In genomic region chr19:55253570-55254441, GRCm38 (mm10) we compare ENCODE assay signal across 8 mouse cellular contexts. TPM values are rescaled to one million over a fixed set of nuclear protein-coding genes. Genes with fewer than 3 reads are reported as not detected.
DNase-seq lines count a peak whose midpoint lies in the region; TF ChIP-seq lines count a peak whose summit lies in the region.

No protein-coding gene starts in this region.

- no peak for TF ChIP-seq CTCF in cerebellum, adult 2 months (IDR thresholded peaks at IDR 0.05; ENCODE audit: borderline replicate concordance, insufficient read depth, low read depth, low read length)
- no peak for TF ChIP-seq CTCF in thymus, adult 2 months (IDR thresholded peaks at IDR 0.05; ENCODE audit: borderline replicate concordance, control insufficient read depth, extremely low read depth, insufficient read depth, low read length, poor library complexity)

- H3K27me3 ChIP-seq in cerebellum, adult 2 months (ENCODE audit: control insufficient read depth, insufficient read depth, low read length), result no peaks in the 10 kb centered on the region
- no peaks in the 10 kb centered on the region; the same call in 1 of the 2 replicates for H3K27me3 ChIP-seq in hindbrain, embryonic 10.5 days (ENCODE audit: insufficient read depth, poor library complexity, severe bottlenecking)
- no peaks in the 10 kb centered on the region for H3K27me3 ChIP-seq in thymus, adult 2 months (ENCODE audit: control insufficient read depth, insufficient read depth, low read length)

- DNase-seq in MN1 (ENCODE audit: low spot score), result peak; percentile 73
- peak; percentile 64 to 69 for DNase-seq in cerebellum, adult 2 months
- peak; percentile 36 for DNase-seq in forelimb bud, embryonic 11.5 days (ENCODE audit: low read depth, low spot score)
- DNase-seq in hindbrain, embryonic 10.5 days (ENCODE audit: low spot score), result peak; percentile 70
- DNase-seq in layer of hippocampus, postnatal 14 days (ENCODE audit: low spot score in 2 of 2), result peak; percentile 34 to 50
- peak; percentile 74 for DNase-seq in lung, postnatal 10 days
- DNase-seq in ovary, postnatal 10 days (ENCODE audit: low spot score), result peak; percentile 27
- DNase-seq in thymus, adult 2 months, result peak; percentile 45

- WGBS in cerebellum, adult 2 months, result under 1% methylated on average over 32 of the region's 32 CpGs
- WGBS in hindbrain, embryonic 10.5 days, result under 1% methylated on average over 32 of the region's 32 CpGs
- WGBS in thymus, adult 2 months, result under 1% methylated on average over 32 of the region's 32 CpGs

- H3K27ac ChIP-seq in cerebellum, adult 2 months (ENCODE audit: insufficient read depth, low read length), result peak overlapping the region; percentile 63
- peak overlapping the region; percentile 91 for H3K27ac ChIP-seq in hindbrain, embryonic 10.5 days
- peak overlapping the region; percentile 77; the same call in 1 of the 2 replicates for H3K27ac ChIP-seq in thymus, adult 2 months (ENCODE audit: control insufficient read depth, insufficient read depth, low read length)

- peak; percentile 37; the same call in 1 of the 2 replicates for TF ChIP-seq POLR2A in cerebellum, adult 2 months (IDR thresholded peaks at IDR 0.05; ENCODE audit: borderline replicate concordance, insufficient read depth, low read length)
- 0 out of 2 replicates have a peak, but pooled peaks have one; percentile 19 for TF ChIP-seq POLR2A in thymus, adult 2 months (IDR thresholded peaks at IDR 0.05; ENCODE audit: control insufficient read depth, extremely low read depth, insufficient read depth, low read length, poor library complexity)

- H3K4me1 ChIP-seq in cerebellum, adult 2 months (ENCODE audit: control insufficient read depth, insufficient read depth, low read length), result no peaks in the 10 kb centered on the region
- H3K4me1 ChIP-seq in hindbrain, embryonic 10.5 days (replicated peaks), result peaks cover 25% of the 10 kb centered on the region
- no peaks in the 10 kb centered on the region for H3K4me1 ChIP-seq in thymus, adult 2 months (replicated peaks; ENCODE audit: control insufficient read depth, insufficient read depth, low read length)

- H3K36me3 ChIP-seq in hindbrain, embryonic 10.5 days, result no peaks in the 10 kb centered on the region
- no peaks in the 10 kb centered on the region for H3K36me3 ChIP-seq in thymus, adult 2 months (ENCODE audit: control insufficient read depth, insufficient read depth, low read length)

- peak overlapping the region; percentile 54 for H3K4me3 ChIP-seq in cerebellum, adult 2 months (replicated peaks; ENCODE audit: insufficient read depth, low read depth, low read length)
- H3K4me3 ChIP-seq in hindbrain, embryonic 10.5 days, result peak overlapping the region; percentile 70
- peak overlapping the region; percentile 72 for H3K4me3 ChIP-seq in thymus, adult 2 months (ENCODE audit: control insufficient read depth, insufficient read depth, low read length)

- no peaks in the 10 kb centered on the region for H3K9me3 ChIP-seq in hindbrain, embryonic 10.5 days

RNA-seq across cellular contexts. Expression of gene Acsl5, which starts 2.1 kb away (rescaled TPM):
- polyA plus RNA-seq in cerebellum, adult 2 months (2012; rRNA removed), result 12.6 and 14.6 TPM in 2 replicates
- polyA plus RNA-seq in hindbrain, embryonic 10.5 days (2016; fragmentation: Nextera tagmentation; extraction: Ambion mirVana), result 20.5 and 24.0 TPM in 2 replicates
- total RNA-seq in layer of hippocampus, postnatal 14 days (2021), result 10 to 100 TPM; 27.0 to 27.6 TPM
- polyA plus RNA-seq in thymus, adult 2 months (2012; rRNA removed), result 20.9 and 21.1 TPM in 2 replicates

RNA-seq across cellular contexts. Expression of gene Gucy2g, which starts 12.8 kb away (rescaled TPM):
- 0.05 and 0.10 TPM in 2 replicates for polyA plus RNA-seq in cerebellum, adult 2 months (2012; rRNA removed)
- polyA plus RNA-seq in hindbrain, embryonic 10.5 days (2016; fragmentation: Nextera tagmentation; extraction: Ambion mirVana), result not detected in 2 replicates
- total RNA-seq in layer of hippocampus, postnatal 14 days (2021), result under 1 TPM; 0.46 to 0.52 TPM
- 0.13 and 0.15 TPM in 2 replicates for polyA plus RNA-seq in thymus, adult 2 months (2012; rRNA removed)

Comparison
In these comparisons a context has a peak if more than half of its experiments do, and no peak if none do; other contexts are left out.
1. Peak in every context shown above with its lines: DNase-seq, H3K4me3 ChIP-seq and H3K27ac ChIP-seq.